Mouse (Mus musculus) embryonic fibroblast, embryonic 13.5 days (primary cell): ENCODE data around the gene Wdfy2.

Source experiments
- CTCF ChIP-seq: IDR thresholded peaks from 2 replicates; pipeline ENCODE4 v1.5.1; 2011; ENCODE audit warnings: mild to moderate bottlenecking, control low read depth, low read length, moderate library complexity, borderline replicate concordance; ENCODE audit not compliant: insufficient read depth
- POLR2A ChIP-seq: IDR thresholded peaks from 2 replicates; pipeline ENCODE4 v1.6.1; 2011; ENCODE audit warnings: low read depth, mild to moderate bottlenecking, control low read depth, low read length, moderate library complexity

GRCm38 (mm10) chr14:62907888-62908287, 70.4 kb downstream of the Wdfy2 start:
- no peak for TF ChIP-seq CTCF
- no peak for TF ChIP-seq POLR2A
